Mouse (Mus musculus) intestine, postnatal 0 days (tissue): ENCODE results near the gene 1600002K03Rik. TPM values are rescaled to one million over a fixed set of nuclear protein-coding genes. Genes with fewer than 3 reads are reported as not detected.
"Not testable (repeated sequence)": the region's sequence is repeated elsewhere in the genome, so short reads cannot be mapped to it uniquely, and the experiment has no call there.

ENCODE experiments used
- ATAC-seq: fragments of 200-750 bp; cut with Nextera tagmentation; 2 replicates; pipeline ENCODE4 v1.8.0; 2017; ENCODE audit warnings: mild to moderate bottlenecking, moderate TSS enrichment, moderate library complexity
- H3K27ac ChIP-seq: fragments of 300-500 bp; sonication (generic); 2 replicates; pipeline ENCODE4 v1.5.1; 2014; ENCODE audit warnings: mild to moderate bottlenecking, low read depth, low read length, moderate library complexity
- H3K27me3 ChIP-seq: fragments of 300-500 bp; sonication (generic); replicated peaks from 2 replicates; pipeline ENCODE4 v1.6.1; 2014; ENCODE audit warnings: low read length, mixed read lengths; ENCODE audit not compliant: control insufficient read depth, insufficient read depth
- H3K36me3 ChIP-seq: fragments of 300-500 bp; sonication (generic); 2 replicates; pipeline ENCODE4 v1.6.1; 2014; ENCODE audit warnings: mild to moderate bottlenecking, moderate library complexity; ENCODE audit not compliant: control insufficient read depth, insufficient read depth
- H3K4me1 ChIP-seq: fragments of 300-500 bp; sonication (generic); replicated peaks from 2 replicates; pipeline ENCODE4 v1.6.1; 2014; ENCODE audit warnings: antibody characterized with exemption, low read length, mixed read lengths; ENCODE audit not compliant: control insufficient read depth, insufficient read depth
- H3K4me2 ChIP-seq: fragments of 300-500 bp; sonication (generic); replicated peaks from 2 replicates; pipeline ENCODE4 v1.6.1; 2014; ENCODE audit warnings: low read depth, mild to moderate bottlenecking, moderate library complexity
- H3K4me3 ChIP-seq: fragments of 300-500 bp; sonication (generic); 2 replicates; pipeline ENCODE4 v1.5.1; 2014; ENCODE audit warnings: low read depth, low read length
- H3K9ac ChIP-seq: fragments of 300-500 bp; sonication (generic); 2 replicates; pipeline ENCODE4 v1.6.1; 2014; ENCODE audit warnings: mild to moderate bottlenecking, low read depth, low read length
- H3K9me3 ChIP-seq: fragments of 300-500 bp; sonication (generic); 2 replicates; pipeline ENCODE4 v1.6.1; 2016; ENCODE audit warnings: mixed run types; ENCODE audit not compliant: control insufficient read depth
- CTCF ChIP-seq: sonication (generic); IDR thresholded peaks from 2 replicates; pipeline ENCODE4 v1.5.1; 2016; ENCODE audit warnings: low read depth, mild to moderate bottlenecking, control low read depth, antibody characterized with exemption, moderate library complexity
- WGBS: fragments of 180-500 bp; shearing (Covaris S2); extraction: QIAGEN DNeasy Blood & Tissue Kit; methylation state at CpG from one replicate; pipeline ENCODE4 v1.1.7; 2014; 5-methylcytosine and 5-hydroxymethylcytosine counted together
- polyA plus RNA-seq: library from polyadenylated mRNA; unstranded; fragments of >200 nt; fragmentation: Nextera tagmentation; extraction: Ambion mirVana; gene quantifications from 2 replicates; pipeline ENCODE4 v1.2.1, GENCODE M21; 2015

1600002K03Rik gene
- polyA plus RNA-seq, 1 experiment from 2014 or later, result 13.9 TPM

- H3K9me3 ChIP-seq, result no peaks in the 10 kb centered on the region
- no peak overlapping the region for H3K27ac ChIP-seq
- no peak for TF ChIP-seq CTCF
- 81% methylated on average over 10 of the region's 10 CpGs for WGBS
- no peak for ATAC-seq
- H3K4me1 ChIP-seq, result no peaks in the 10 kb centered on the region
- H3K9ac ChIP-seq, result no peak overlapping the region
- H3K4me3 ChIP-seq, result no peak overlapping the region
- H3K27me3 ChIP-seq, result no peaks in the 10 kb centered on the region
- H3K4me2 ChIP-seq, result no peak overlapping the region
- no peaks in the 10 kb centered on the region for H3K36me3 ChIP-seq
These were observed 34.9 kb downstream of the 1600002K03Rik start for GRCm38 (mm10) chr10:80207676-80208075.

GRCm38 (mm10) chr10:80208248-80208647 lies 35.5 kb downstream of the 1600002K03Rik start:
- Histone ChIP-seq H3K36me3 (no peaks in the 10 kb centered on the region), H3K27me3 (no peaks in the 10 kb centered on the region), H3K4me1 (no peaks in the 10 kb centered on the region), H3K4me3 (no peak overlapping the region), H3K4me2 (no peak overlapping the region), H3K27ac (no peak overlapping the region), H3K9ac (no peak overlapping the region), H3K9me3 (no peaks in the 10 kb centered on the region)
- 77% methylated on average over 4 of the region's 4 CpGs for WGBS
- no peak for TF ChIP-seq CTCF
- no peak for ATAC-seq

GRCm38 (mm10) chr10:80208841-80209371 lies 36.2 kb downstream of the 1600002K03Rik start:
- no peak overlapping the region for H3K27ac ChIP-seq
- 27% methylated on average over 24 of the region's 24 CpGs for WGBS
- ATAC-seq, result no peak
- TF ChIP-seq CTCF, result no peak
- H3K36me3 ChIP-seq, result no peaks in the 10 kb centered on the region
- H3K27me3 ChIP-seq, result no peaks in the 10 kb centered on the region
- no peak overlapping the region for H3K9ac ChIP-seq
- no peaks in the 10 kb centered on the region for H3K4me1 ChIP-seq
- H3K4me3 ChIP-seq, result no peak overlapping the region
- no peaks in the 10 kb centered on the region for H3K9me3 ChIP-seq
- no peak overlapping the region for H3K4me2 ChIP-seq

- H3K27me3 ChIP-seq, H3K4me2 ChIP-seq, H3K27ac ChIP-seq, H3K4me1 ChIP-seq, H3K9me3 ChIP-seq, H3K4me3 ChIP-seq, H3K9ac ChIP-seq, ATAC-seq, H3K36me3 ChIP-seq: not testable (repeated sequence)
- 78% methylated on average over 7 of the region's 7 CpGs for WGBS
These were observed 38.9 kb downstream of the 1600002K03Rik start for GRCm38 (mm10) chr10:80211547-80212103.

- no peak for TF ChIP-seq CTCF
These were observed 42.5 kb downstream of the 1600002K03Rik start for GRCm38 (mm10) chr10:80215048-80215772.

GRCm38 (mm10) chr10:80220676-80221075 lies 47.9 kb downstream of the 1600002K03Rik start:
- no peaks in the 10 kb centered on the region for H3K9me3 ChIP-seq
- TF ChIP-seq CTCF, result no peak
- H3K27me3 ChIP-seq, result no peaks in the 10 kb centered on the region
- no peak for ATAC-seq
- no peak overlapping the region for H3K4me2 ChIP-seq
- no peaks in the 10 kb centered on the region for H3K4me1 ChIP-seq
- no peak overlapping the region for H3K27ac ChIP-seq
- H3K4me3 ChIP-seq, result no peak overlapping the region
- H3K9ac ChIP-seq, result no peak overlapping the region
- H3K36me3 ChIP-seq, result no peaks in the 10 kb centered on the region
- WGBS, result 42% methylated on average over 7 of the region's 9 CpGs

More at GRCm38 (mm10) chr10:80215048-80215772, 42.5 kb downstream of the 1600002K03Rik start:
- Histone ChIP-seq H3K4me2 (no peak overlapping the region), H3K36me3 (no peaks in the 10 kb centered on the region), H3K27ac (no peak overlapping the region), H3K27me3 (no peaks in the 10 kb centered on the region), H3K4me3 (no peak overlapping the region), H3K9me3 (no peaks in the 10 kb centered on the region), H3K9ac (no peak overlapping the region), H3K4me1 (no peaks in the 10 kb centered on the region)
- 44% methylated on average over 16 of the region's 16 CpGs for WGBS
- ATAC-seq, result no peak

GRCm38 (mm10) chr10:80223137-80223536 lies 50.4 kb downstream of the 1600002K03Rik start:
- not testable (repeated sequence) for H3K27me3 ChIP-seq, ATAC-seq, H3K9ac ChIP-seq, H3K4me3 ChIP-seq, H3K9me3 ChIP-seq, H3K36me3 ChIP-seq, H3K27ac ChIP-seq, H3K4me2 ChIP-seq, H3K4me1 ChIP-seq
- WGBS, result 67% methylated on average over 2 of the region's 2 CpGs
